Mouse (Mus musculus): ENCODE measurements around the gene Gsta2.
"Not testable (repeated sequence)": the region's sequence is repeated elsewhere in the genome, so short reads cannot be mapped to it uniquely, and the experiment has no call there.

Gsta2 gene

GRCm38 (mm10) chr9:78308122-78308521 is 47.5 kb downstream of the Gsta2 start:
- DNase-seq (ENCODE audit: extremely low read depth, low read depth, low spot score) = not testable (repeated sequence)

GRCm38 (mm10) chr9:78299143-78299542 is 56.4 kb downstream of the Gsta2 start:
- not testable (repeated sequence) for DNase-seq (ENCODE audit: extremely low read depth, low read depth, low spot score)

- no peak for DNase-seq (ENCODE audit: extremely low read depth, low read depth, low spot score)
These were observed 57.4 kb downstream of the Gsta2 start for GRCm38 (mm10) chr9:78298232-78298631.

- not testable (repeated sequence) for DNase-seq (ENCODE audit: extremely low read depth, low read depth, low spot score)
These were observed 59.5 kb downstream of the Gsta2 start for GRCm38 (mm10) chr9:78296089-78296488.

- DNase-seq (ENCODE audit: extremely low read depth, low read depth, low spot score) = not testable (repeated sequence)
These were observed 60.8 kb downstream of the Gsta2 start for GRCm38 (mm10) chr9:78294781-78295180.

- DNase-seq (ENCODE audit: extremely low read depth, low read depth, low spot score) = not testable (repeated sequence)
These were observed 61.9 kb downstream of the Gsta2 start for GRCm38 (mm10) chr9:78293683-78294082.

GRCm38 (mm10) chr9:78292462-78292861 is 63.1 kb downstream of the Gsta2 start:
- DNase-seq (ENCODE audit: extremely low read depth, low read depth, low spot score) = not testable (repeated sequence)

GRCm38 (mm10) chr9:78289723-78290122 is 65.9 kb downstream of the Gsta2 start, which contains the start of gene Gm10639:
TSS of gene Gm10639 (plus strand) at chr9:78289923.
- DNase-seq (ENCODE audit: extremely low read depth, low read depth, low spot score) = peak; percentile 14

- DNase-seq (ENCODE audit: extremely low read depth, low read depth, low spot score) = not testable (repeated sequence)
These were observed 66.5 kb downstream of the Gsta2 start for GRCm38 (mm10) chr9:78289063-78289462.

- DNase-seq (ENCODE audit: extremely low read depth, low read depth, low spot score) = not testable (repeated sequence)
These were observed 73.4 kb downstream of the Gsta2 start for GRCm38 (mm10) chr9:78282002-78282711.
